Mouse (Mus musculus) bone marrow macrophage, adult 2 months (primary cell): ENCODE measurements around the gene Galnt6.

ENCODE experiments used
- CTCF ChIP-seq: IDR thresholded peaks from 2 replicates; pipeline ENCODE4 v1.5.1; 2012; ENCODE audit warnings: low read depth, mild to moderate bottlenecking, low read length, moderate library complexity
- POLR2A ChIP-seq: IDR thresholded peaks from 2 replicates; pipeline ENCODE4 v1.6.1; 2012; ENCODE audit warnings: mild to moderate bottlenecking, low read depth, low read length, borderline replicate concordance

- TF ChIP-seq POLR2A (no peak), CTCF (no peak)
Observed at GRCm38 (mm10) chr15:100666851-100667250, 62.3 kb downstream of the Galnt6 start.
